Mouse (Mus musculus) stomach, postnatal 0 days (tissue): ENCODE measurements around the gene Msi2.

Experiments used
- CTCF ChIP-seq: IDR thresholded peaks from 2 replicates; pipeline ENCODE4 v1.5.1; 2016; ENCODE audit warnings: antibody characterized with exemption, low read depth, mild to moderate bottlenecking, moderate library complexity
- EP300 ChIP-seq: optimal IDR thresholded peaks from 2 replicates; pipeline ENCODE3; 2016; ENCODE audit warnings: antibody characterized with exemption

DNA sequence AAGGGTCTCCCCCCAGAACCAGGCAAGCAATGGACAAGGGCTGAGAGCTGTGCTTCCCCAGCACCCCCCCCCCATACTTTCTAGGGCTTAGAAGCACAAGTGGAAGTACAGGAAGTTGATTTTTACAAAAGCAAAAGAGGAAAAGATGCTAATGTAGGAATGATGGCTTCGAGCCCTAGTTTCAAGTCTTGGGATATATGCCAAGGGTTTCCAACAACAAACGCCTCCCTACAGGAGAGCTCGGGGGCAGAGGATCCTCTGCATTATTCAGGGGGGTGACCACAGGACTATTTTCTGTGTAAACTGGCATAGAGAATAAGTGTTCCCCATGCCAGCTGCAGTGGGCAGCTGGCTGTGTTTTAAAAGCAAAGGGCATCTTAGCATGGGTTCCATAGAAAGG, 175.5 kb downstream of the Msi2 start:
- TF ChIP-seq CTCF: no peak
- TF ChIP-seq EP300: no peak
